Mouse (Mus musculus) MEL (cell line): ENCODE results near the gene Letmd1. TPM values are rescaled to one million over a fixed set of nuclear protein-coding genes. Genes with fewer than 3 reads are reported as not detected.

Source experiments
- DNase-seq: peaks from one replicate; pipeline ENCODE4 v3.0.0; 2011; ENCODE audit warnings: low read depth, low spot score
- H3K27ac ChIP-seq: 2 replicates; pipeline ENCODE4 v1.5.1; 2012; ENCODE audit warnings: low read depth, mild to moderate bottlenecking, control low read depth, low read length, moderate library complexity; ENCODE audit not compliant: control insufficient read depth
- H3K27me3 ChIP-seq, 2 experiments: fragments of 150-350 bp in 1 of 2; sonication (generic) in 1 of 2; 2 replicates each; pipeline ENCODE4 v1.6.1; 2012; ENCODE audit warnings: low read length in 2 of 2, mild to moderate bottlenecking in 2 of 2, improper control_type of control experiment in 1 of 2, moderate library complexity in 1 of 2; ENCODE audit not compliant: insufficient read depth in 2 of 2, control insufficient read depth in 1 of 2
- H3K36me3 ChIP-seq, 2 experiments: 2 replicates each; pipeline ENCODE4 v1.6.1; 2012 to 2014; ENCODE audit warnings: low read length in 2 of 2, improper control_type of control experiment in 1 of 2, inconsistent platforms in 1 of 2, mild to moderate bottlenecking in 1 of 2; ENCODE audit not compliant: insufficient read depth in 2 of 2, control insufficient read depth in 1 of 2
- H3K4me1 ChIP-seq, 2 experiments: fragments of 150-350 bp in 1 of 2; sonication (generic) in 1 of 2; 2 replicates each; pipeline ENCODE4 v1.6.1; 2012; ENCODE audit warnings: low read length in 2 of 2, improper control_type of control experiment in 1 of 2, mild to moderate bottlenecking in 1 of 2; ENCODE audit not compliant: insufficient read depth in 2 of 2, control insufficient read depth in 1 of 2
- H3K4me3 ChIP-seq, 2 experiments: fragments of 150-350 bp in 1 of 2; sonication (generic) in 1 of 2; 2 replicates each; pipeline ENCODE4 v1.5.1; 2012; ENCODE audit warnings: low read depth in 2 of 2, low read length in 2 of 2, mild to moderate bottlenecking in 2 of 2, moderate library complexity in 2 of 2, control low read depth in 1 of 2, improper control_type of control experiment in 1 of 2; ENCODE audit not compliant: control insufficient read depth in 1 of 2, insufficient read depth in 1 of 2
- H3K79me2 ChIP-seq: 2 replicates; pipeline ENCODE4 v1.6.1; 2012; ENCODE audit warnings: mild to moderate bottlenecking, low read length, moderate library complexity; ENCODE audit not compliant: control insufficient read depth, poor library complexity, insufficient read depth
- H3K9ac ChIP-seq: 2 replicates; pipeline ENCODE4 v1.6.1; 2012; ENCODE audit warnings: low read depth, mild to moderate bottlenecking, control low read depth, low read length, moderate library complexity; ENCODE audit not compliant: control insufficient read depth, poor library complexity, severe bottlenecking
- H3K9me3 ChIP-seq: fragments of 150-350 bp; sonication (generic); replicated peaks from 2 replicates; pipeline ENCODE4 v1.6.1; 2012; ENCODE audit warnings: mild to moderate bottlenecking, low read length, improper control_type of control experiment, moderate library complexity; ENCODE audit not compliant: insufficient read depth
- BHLHE40 ChIP-seq: IDR thresholded peaks from 2 replicates; pipeline ENCODE4 v1.6.1; 2012; ENCODE audit warnings: low read depth, mild to moderate bottlenecking, inconsistent platforms, low read length, improper control_type of control experiment, borderline replicate concordance
- CHD1 ChIP-seq: IDR thresholded peaks from 2 replicates; pipeline ENCODE4 v1.6.1; 2012; ENCODE audit warnings: low read depth, mild to moderate bottlenecking, inconsistent platforms, low read length, improper control_type of control experiment
- CTCF ChIP-seq, 3 experiments: IDR thresholded peaks in 2 of 3; conservative IDR thresholded peaks in 1 of 3; 2 replicates each; pipeline ENCODE4 v1.5.1; 2011 to 2012; ENCODE audit warnings: low read length in 3 of 3, low read depth in 2 of 3, mild to moderate bottlenecking in 2 of 3, improper control_type of control experiment in 1 of 3, inconsistent platforms in 1 of 3, mixed read lengths in 1 of 3, moderate library complexity in 1 of 3; ENCODE audit not compliant: control insufficient read depth in 1 of 3, insufficient read depth in 1 of 3, poor library complexity in 1 of 3, severe bottlenecking in 1 of 3
- ETS1 ChIP-seq: IDR thresholded peaks from 2 replicates; pipeline ENCODE4 v1.6.1; 2012; ENCODE audit warnings: low read depth, mild to moderate bottlenecking, inconsistent platforms, low read length, improper control_type of control experiment, moderate library complexity
- GABPA ChIP-seq: IDR thresholded peaks from 2 replicates; pipeline ENCODE4 v1.6.1; 2012; ENCODE audit warnings: low read depth, mild to moderate bottlenecking, inconsistent platforms, low read length, improper control_type of control experiment, moderate library complexity
- GATA1 ChIP-seq: IDR thresholded peaks from 2 replicates; pipeline ENCODE4 v1.6.1; 2011; ENCODE audit warnings: low read depth, low read length, improper control_type of control experiment
- JUND ChIP-seq: IDR thresholded peaks from 2 replicates; pipeline ENCODE4 v1.6.1; 2011; ENCODE audit warnings: low read depth, mild to moderate bottlenecking, improper control_type of control experiment, low read length
- MAFK ChIP-seq: IDR thresholded peaks from 2 replicates; pipeline ENCODE4 v1.6.1; 2011; ENCODE audit warnings: low read depth, mild to moderate bottlenecking, low read length, improper control_type of control experiment, borderline replicate concordance
- MAX ChIP-seq: IDR thresholded peaks from 2 replicates; pipeline ENCODE4 v1.6.1; 2011; ENCODE audit warnings: low read length, improper control_type of control experiment
- MXI1 ChIP-seq: IDR thresholded peaks from 2 replicates; pipeline ENCODE4 v1.6.1; 2011; ENCODE audit warnings: mild to moderate bottlenecking, low read depth, low read length, improper control_type of control experiment
- MYB ChIP-seq: IDR thresholded peaks from 2 replicates; pipeline ENCODE4 v1.6.1; 2011; ENCODE audit warnings: mild to moderate bottlenecking, low read depth, low read length, improper control_type of control experiment
- MYC ChIP-seq: IDR thresholded peaks from 2 replicates; pipeline ENCODE4 v1.6.1; 2011; ENCODE audit warnings: low read depth, mild to moderate bottlenecking, low read length, improper control_type of control experiment, moderate library complexity
- NELFE ChIP-seq: IDR thresholded peaks from 2 replicates; pipeline ENCODE4 v1.6.1; 2011; ENCODE audit warnings: low read depth, low read length, improper control_type of control experiment
- NRF1 ChIP-seq: IDR thresholded peaks from 2 replicates; pipeline ENCODE4 v1.6.1; 2014; ENCODE audit warnings: low read depth, mild to moderate bottlenecking, inconsistent platforms, low read length, improper control_type of control experiment, moderate library complexity; ENCODE audit not compliant: poor library complexity, insufficient read depth, severe bottlenecking
- POLR2A ChIP-seq, 2 experiments: IDR thresholded peaks; 2 replicates each; pipeline ENCODE4 v1.6.1; 2011 to 2012; ENCODE audit warnings: low read length in 2 of 2, mild to moderate bottlenecking in 2 of 2, control low read depth in 1 of 2, improper control_type of control experiment in 1 of 2, low read depth in 1 of 2, moderate library complexity in 1 of 2; ENCODE audit not compliant: control insufficient read depth in 1 of 2, insufficient read depth in 1 of 2, poor library complexity in 1 of 2
- POLR2AphosphoS2 ChIP-seq: IDR thresholded peaks from 2 replicates; pipeline ENCODE4 v1.6.1; 2011; ENCODE audit warnings: low read length, improper control_type of control experiment
- RAD21 ChIP-seq: IDR thresholded peaks from 2 replicates; pipeline ENCODE4 v1.6.1; 2011; ENCODE audit warnings: mild to moderate bottlenecking, low read depth, low read length, improper control_type of control experiment
- SIN3A ChIP-seq: IDR thresholded peaks from 2 replicates; pipeline ENCODE4 v1.6.1; 2012; ENCODE audit warnings: low read length, improper control_type of control experiment, inconsistent platforms
- SMC3 ChIP-seq: IDR thresholded peaks from 2 replicates; pipeline ENCODE4 v1.6.1; 2011; ENCODE audit warnings: low read depth, low read length, improper control_type of control experiment
- TAL1 ChIP-seq: IDR thresholded peaks from 2 replicates; pipeline ENCODE4 v1.6.1; 2012; ENCODE audit warnings: mild to moderate bottlenecking, inconsistent platforms, low read length, moderate library complexity, mixed read lengths
- TCF12 ChIP-seq: IDR thresholded peaks from 2 replicates; pipeline ENCODE4 v1.6.1; 2014; ENCODE audit warnings: low read depth, mild to moderate bottlenecking, inconsistent platforms, low read length, improper control_type of control experiment, moderate library complexity
- UBTF ChIP-seq: IDR thresholded peaks from 2 replicates; pipeline ENCODE4 v1.6.1; 2012; ENCODE audit warnings: low read depth, mild to moderate bottlenecking, inconsistent platforms, low read length, improper control_type of control experiment, moderate library complexity, borderline replicate concordance; ENCODE audit not compliant: insufficient read depth
- USF1 ChIP-seq: IDR thresholded peaks from 2 replicates; pipeline ENCODE4 v1.6.1; 2014; ENCODE audit warnings: low read depth, mild to moderate bottlenecking, inconsistent platforms, low read length, improper control_type of control experiment, moderate library complexity
- USF2 ChIP-seq, 2 experiments: IDR thresholded peaks; 2 replicates each; pipeline ENCODE4 v1.6.1; 2011 to 2012; ENCODE audit warnings: improper control_type of control experiment in 2 of 2, low read length in 2 of 2, borderline replicate concordance in 1 of 2, inconsistent platforms in 1 of 2, low read depth in 1 of 2, mild to moderate bottlenecking in 1 of 2; ENCODE audit not compliant: insufficient read depth in 1 of 2
- ZC3H11A ChIP-seq: IDR thresholded peaks from 2 replicates; pipeline ENCODE4 v1.6.1; 2012; ENCODE audit warnings: low read depth, mild to moderate bottlenecking, inconsistent platforms, low read length, improper control_type of control experiment
- ZKSCAN1 ChIP-seq: IDR thresholded peaks from 2 replicates; pipeline ENCODE4 v1.6.1; 2012; ENCODE audit warnings: low read depth, mild to moderate bottlenecking, inconsistent platforms, low read length, improper control_type of control experiment, moderate library complexity
- ZNF384 ChIP-seq: IDR thresholded peaks from 2 replicates; pipeline ENCODE4 v1.6.1; 2012; ENCODE audit warnings: low read depth, mild to moderate bottlenecking, inconsistent platforms, low read length, improper control_type of control experiment
- polyA plus RNA-seq, 2 experiments: library from polyadenylated mRNA; stranded (reverse) in 1 of 2; unstranded in 1 of 2; fragments of >175 nt in 1 of 2; fragments of >200 nt in 1 of 2; gene quantifications; 2 replicates each; pipeline versions ENCODE4 v1.2.1 to v1.2.4; 2012; ENCODE audit warnings: low replicate concordance in 2 of 2, low read depth in 1 of 2; ENCODE audit not compliant: insufficient read length in 2 of 2, insufficient read depth in 1 of 2, missing spikeins in 1 of 2
- total RNA-seq: library from RNA; depleted of rRNA; stranded (reverse); fragments of 300-350 nt; gene quantifications from 2 replicates; pipeline ENCODE4 v1.2.3, GENCODE M21; 2012

The Letmd1 gene
- total and polyA plus RNA-seq, 3 experiments = 38.8 to 277 (median 64.3) TPM

DNA sequence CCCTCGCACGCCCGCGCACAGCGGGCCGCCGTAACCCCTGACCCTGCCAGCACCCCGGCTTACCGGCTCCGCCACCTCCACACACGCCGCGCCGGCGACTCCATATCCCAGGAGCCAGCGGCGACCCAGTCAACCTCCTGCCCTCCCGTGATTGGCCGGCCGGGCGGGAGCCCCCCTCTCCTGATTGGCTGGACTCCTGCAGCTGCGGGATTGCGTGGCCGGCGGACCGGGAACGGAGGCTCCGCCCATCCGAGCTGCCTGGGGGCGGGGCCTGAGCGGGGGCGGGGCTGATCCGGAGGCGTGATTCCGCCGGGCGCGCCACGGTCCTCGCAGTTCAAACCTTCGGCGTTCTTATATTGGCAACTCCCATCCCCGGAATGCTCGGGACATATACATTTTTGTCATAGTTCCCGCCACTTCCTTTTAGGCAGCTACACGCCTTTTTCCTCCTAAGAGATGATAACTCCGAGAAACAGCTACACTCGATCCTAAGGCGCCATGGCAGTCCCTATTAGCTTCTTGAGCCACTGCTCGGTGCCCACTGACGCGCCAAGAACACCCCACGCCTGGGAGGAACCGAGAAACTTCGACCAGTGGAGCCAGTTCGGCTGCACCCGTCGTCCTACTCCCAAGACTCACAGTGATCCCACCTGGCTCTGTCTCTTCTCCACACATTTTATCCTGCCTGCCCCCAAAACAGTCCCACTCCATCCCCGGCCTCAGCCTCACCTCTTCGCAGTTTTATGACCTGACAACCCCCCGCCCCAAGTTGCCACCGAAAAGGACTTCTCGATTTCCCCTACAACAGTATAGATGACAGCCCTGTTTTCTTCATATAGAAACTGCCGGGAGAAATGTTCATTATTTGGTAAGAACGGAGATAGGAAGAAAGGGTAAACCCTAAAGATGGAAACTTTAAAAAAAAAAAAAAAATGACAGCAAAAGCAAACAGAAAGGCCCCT, 45.6 kb upstream of the Letmd1 start (continued):
- TF ChIP-seq NELFE = peak; percentile 97

DNA sequence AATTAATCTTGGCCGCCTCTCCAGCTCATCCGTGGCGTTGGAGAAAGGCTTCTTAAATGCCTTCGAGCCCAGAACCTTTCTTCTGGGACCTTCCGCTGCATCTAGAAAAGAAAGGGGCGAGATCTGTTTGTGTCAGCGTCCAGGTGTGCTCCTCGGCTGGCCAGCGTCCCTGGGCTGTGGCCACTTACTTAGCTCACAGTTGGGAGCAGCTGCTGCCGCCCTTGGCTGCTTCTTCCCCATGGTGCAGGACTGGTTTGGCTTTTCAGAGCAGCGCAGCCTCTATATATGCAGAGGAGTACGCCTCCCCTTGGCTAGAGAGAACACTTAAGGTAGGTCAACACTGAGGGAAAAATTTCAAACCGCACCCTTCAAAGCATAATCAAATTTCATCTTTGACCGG, 44.9 kb upstream of the Letmd1 start:
- H3K9ac ChIP-seq = peak overlapping the region; percentile 70
- H3K4me1 ChIP-seq = peaks cover 20 to 27% of the 10 kb centered on the region in 2 experiments

DNA sequence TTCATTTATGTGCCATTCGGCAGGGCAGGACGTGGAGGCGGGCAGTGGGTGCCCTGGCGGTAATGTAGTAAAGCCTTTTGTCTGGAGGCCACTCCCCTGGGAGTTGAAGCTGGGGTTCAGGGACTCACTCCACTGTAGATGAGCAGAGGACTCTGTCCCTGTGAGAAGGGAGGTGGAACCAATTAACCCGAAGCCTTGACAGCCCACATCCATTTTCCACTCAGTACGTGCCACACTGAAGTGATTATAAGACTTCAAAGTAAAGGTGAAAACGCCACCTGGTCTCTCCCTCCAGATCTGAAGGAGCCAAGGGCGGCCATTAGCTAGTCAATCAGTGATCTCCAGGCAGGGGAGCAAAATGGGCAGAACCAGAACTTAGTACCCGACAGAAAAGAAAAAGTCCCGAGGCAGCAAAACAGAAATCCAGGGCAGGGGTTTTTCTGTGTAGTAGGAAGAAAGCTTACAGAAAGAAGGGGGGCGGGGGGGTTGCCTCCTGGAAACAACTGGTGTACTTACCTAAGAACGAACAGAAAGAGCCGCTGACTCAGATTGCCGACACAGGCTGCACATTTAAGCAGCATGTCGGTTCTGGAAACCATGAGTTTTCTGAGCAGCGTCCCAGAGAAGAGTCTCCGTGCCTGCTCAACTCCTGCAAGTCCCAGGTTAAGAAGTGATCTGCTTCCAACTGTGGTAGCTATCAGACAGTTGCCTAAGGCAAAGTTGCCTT, 44.3 kb upstream of the Letmd1 start, which contains the start of gene Slc11a2:
Gene Slc11a2, minus strand, starts transcription at position 677 of the 727 bp plus-strand sequence.
- peaks cover 14 to 20% of the 10 kb centered on the region in 2 experiments for H3K4me1 ChIP-seq
- H3K36me3 ChIP-seq = peaks cover 0 to 15% of the 10 kb centered on the region in 2 experiments; a peak in 2 of 4 replicates
- no peak for DNase-seq
- peak within 1 kb of the TSS; percentile 70 for H3K9ac ChIP-seq
- H3K9me3 ChIP-seq = no peaks in the 10 kb centered on the region
- peaks cover 29% of the 10 kb centered on the region for H3K79me2 ChIP-seq
- H3K27ac ChIP-seq = no peak within 1 kb of the TSS
- H3K27me3 ChIP-seq = no peaks in the 10 kb centered on the region; a peak in 1 of 4 replicates
- no peak for TF ChIP-seq BHLHE40
- TF ChIP-seq USF2 (IDR thresholded peaks at IDR 0.05; ENCODE audit: borderline replicate concordance in 1 of 2, insufficient read depth in 1 of 2, low read depth in 1 of 2, low read length in 2 of 2) = no peak
- no peak for TF ChIP-seq TCF12
- no peak for TF ChIP-seq ZKSCAN1
- TF ChIP-seq USF1 = no peak
- TF ChIP-seq SIN3A = no peak
- no peak for TF ChIP-seq CTCF (IDR thresholded peaks at IDR 0.05 in 2 of 3, conservative IDR thresholded peaks at IDR 0.05 in 1 of 3; ENCODE audit: control insufficient read depth in 1 of 3, insufficient read depth in 1 of 3, low read depth in 2 of 3, low read length in 3 of 3, poor library complexity in 1 of 3, severe bottlenecking in 1 of 3)
- TF ChIP-seq ZC3H11A = no peak
- TF ChIP-seq GABPA = no peak
- no peak for TF ChIP-seq MXI1
- TF ChIP-seq ZNF384 = no peak
- TF ChIP-seq RAD21 = no peak
- TF ChIP-seq MAFK = no peak
- no peak for TF ChIP-seq POLR2A (IDR thresholded peaks at IDR 0.05; ENCODE audit: control insufficient read depth in 1 of 2, insufficient read depth in 1 of 2, low read depth in 1 of 2, low read length in 2 of 2, poor library complexity in 1 of 2)
- TF ChIP-seq ETS1 = no peak
- TF ChIP-seq CHD1 = no peak
- TF ChIP-seq MAX = no peak
- TF ChIP-seq GATA1 = no peak
- H3K4me3 ChIP-seq = peak within 1 kb of the TSS; percentile 70 to 73; a peak in 3 of 4 replicates

More for the DNA sequence above, 44.9 kb upstream of the Letmd1 start:
- DNase-seq = peak; percentile 40
- peaks cover 0 to 21% of the 10 kb centered on the region in 2 experiments; a peak in 2 of 4 replicates for H3K36me3 ChIP-seq
- TF ChIP-seq MXI1 (no peak), MAX (no peak), JUND (no peak), USF1 (no peak), POLR2AphosphoS2 (no peak), MYB (no peak), MAFK (no peak), MYC (no peak), TAL1 (no peak), POLR2A (IDR thresholded peaks at IDR 0.05; ENCODE audit: control insufficient read depth in 1 of 2, insufficient read depth in 1 of 2, low read depth in 1 of 2, low read length in 2 of 2, poor library complexity in 1 of 2) (no peak), NRF1 (no peak), NELFE (no peak), SMC3 (no peak), SIN3A (no peak), UBTF (no peak), ETS1 (no peak)
- H3K79me2 ChIP-seq = peaks cover 35% of the 10 kb centered on the region
- H3K9me3 ChIP-seq = no peaks in the 10 kb centered on the region
- H3K4me3 ChIP-seq = peak overlapping the region; percentile 70 to 73
- no peak overlapping the region for H3K27ac ChIP-seq
- no peaks in the 10 kb centered on the region for H3K27me3 ChIP-seq
